ENCODE assay signal across 22 mouse cellular contexts in the genomic region with DNA sequence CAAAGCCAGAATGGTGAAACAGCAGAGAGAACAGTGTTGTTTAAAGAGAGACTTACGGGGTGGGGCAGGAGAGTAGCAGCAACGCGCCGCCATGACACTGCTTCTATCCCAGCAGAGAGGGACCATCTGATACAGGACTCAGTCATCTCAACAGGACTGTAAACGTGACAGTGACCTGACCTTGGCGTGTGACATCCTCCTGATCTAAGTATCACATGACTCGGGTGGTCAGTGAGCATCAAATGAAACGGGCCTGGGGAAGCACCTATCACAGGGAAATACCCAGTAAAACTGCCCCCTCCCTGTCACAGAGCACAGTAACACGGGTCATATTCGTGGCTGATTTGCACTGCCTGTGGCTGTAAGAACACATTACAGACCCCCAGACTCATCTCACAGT.
A peak's percentile ranks its signal among the peaks of the same experiment; 100 is the strongest.
DNase-seq lines count a peak whose midpoint lies in the region; ATAC-seq and TF ChIP-seq lines count a peak whose summit lies in the region.
"Had no signal": no experiment of that assay in that cellular context is flagged by ENCODE, and none has a peak within 500 bp of the region (broad histone marks: within the 10 kb centered on the region; RNA-seq: fewer than 3 reads in every experiment).

No protein-coding gene starts in this region.

- dilution Hi-C loops in CH12.LX (cut with MboI; ENCODE audit: extremely low pct_ligation_motif_present, extremely low pct_unique_long_range_greater_than_20kb, low sequenced_read_pairs) = no loop called here

- intact Hi-C loops in heart, adult 2 months (cut with DNase I) = no loop called here

- no peak overlapping the region for H3K4me3 ChIP-seq in embryonic facial prominence, embryonic 13.5 days
- no peak overlapping the region for H3K4me3 ChIP-seq in embryonic facial prominence, embryonic 10.5 days
- H3K4me3 ChIP-seq in heart, embryonic 10.5 days = no peak overlapping the region
- H3K4me3 ChIP-seq in heart, adult 2 months = no peak overlapping the region
- peak overlapping the region in 2 of 3 experiments; percentile 34 to 36 for H3K4me3 ChIP-seq in CH12.LX (replicated peaks in 1 of 3; ENCODE audit: low read depth in 2 of 3, low read length in 2 of 3, poor library complexity in 1 of 3)
- H3K4me3 ChIP-seq in midbrain, embryonic 14.5 days (replicated peaks; ENCODE audit: low read depth, low read length) = no peak overlapping the region
- H3K4me3 ChIP-seq: embryonic facial prominence, embryonic 12.5 days; embryonic facial prominence, embryonic 15.5 days; erythroblast, embryonic 14.5 days; forebrain, embryonic 10.5 days; forebrain, embryonic 12.5 days; forebrain, embryonic 15.5 days had no signal

- peaks cover 28% of the 10 kb centered on the region for H3K4me1 ChIP-seq in embryonic facial prominence, embryonic 13.5 days
- H3K4me1 ChIP-seq in embryonic facial prominence, embryonic 10.5 days = peaks cover 38% of the 10 kb centered on the region
- peaks cover 27% of the 10 kb centered on the region for H3K4me1 ChIP-seq in heart, embryonic 10.5 days
- no peaks in the 10 kb centered on the region; the same call in 1 of the 2 replicates for H3K4me1 ChIP-seq in heart, adult 2 months (ENCODE audit: control insufficient read depth, insufficient read depth, low read length)
- peaks cover 10 to 62% of the 10 kb centered on the region in 2 experiments for H3K4me1 ChIP-seq in CH12.LX (ENCODE audit: control insufficient read depth in 1 of 2, insufficient read depth in 2 of 2)
- peaks cover 23% of the 10 kb centered on the region for H3K4me1 ChIP-seq in midbrain, embryonic 14.5 days (ENCODE audit: control insufficient read depth, insufficient read depth, low read length)

- no peaks in the 10 kb centered on the region for H3K79me2 ChIP-seq in heart, adult 2 months (replicated peaks; ENCODE audit: control insufficient read depth, insufficient read depth, low read length)
- no peaks in the 10 kb centered on the region for H3K79me2 ChIP-seq in CH12.LX (replicated peaks; ENCODE audit: control insufficient read depth, extremely low read depth, insufficient read depth, poor library complexity, severe bottlenecking)

- H3K9ac ChIP-seq in embryonic facial prominence, embryonic 13.5 days = 0 out of 2 replicates have a peak overlapping the region, but pooled peaks have one; percentile 44
- H3K9ac ChIP-seq in heart, adult 2 months (ENCODE audit: low read depth, low read length) = no peak overlapping the region
- no peak overlapping the region for H3K9ac ChIP-seq in CH12.LX (ENCODE audit: insufficient read depth, low read depth)
- no peak overlapping the region for H3K9ac ChIP-seq in midbrain, embryonic 14.5 days (replicated peaks; ENCODE audit: low read length)
- H3K9ac ChIP-seq: embryonic facial prominence, embryonic 12.5 days; embryonic facial prominence, embryonic 15.5 days; forebrain, embryonic 12.5 days; forebrain, embryonic 15.5 days had no signal

- TF ChIP-seq RAD21 in CH12.LX (IDR thresholded peaks at IDR 0.05; ENCODE audit: low read depth, low read length) = no peak; the same call in 1 of the 2 replicates

- TF ChIP-seq CTCF in heart, adult 2 months (IDR thresholded peaks at IDR 0.05) = no peak
- no peak for TF ChIP-seq CTCF in CH12.LX (conservative IDR thresholded peaks at IDR 0.05 in 1 of 2, IDR thresholded peaks at IDR 0.05 in 1 of 2; ENCODE audit: low read depth in 2 of 2, low read length in 2 of 2)

- TF ChIP-seq POLR2A in heart, adult 2 months (IDR thresholded peaks at IDR 0.05; ENCODE audit: insufficient read depth, low read depth, low read length) = no peak
- no peak for TF ChIP-seq POLR2A in CH12.LX (IDR thresholded peaks at IDR 0.05; ENCODE audit: low read depth, low read length)

- H3K36me3 ChIP-seq in embryonic facial prominence, embryonic 13.5 days = no peaks in the 10 kb centered on the region
- no peaks in the 10 kb centered on the region for H3K36me3 ChIP-seq in embryonic facial prominence, embryonic 10.5 days (replicated peaks)
- no peaks in the 10 kb centered on the region for H3K36me3 ChIP-seq in heart, embryonic 10.5 days
- H3K36me3 ChIP-seq in heart, adult 2 months (ENCODE audit: control insufficient read depth, insufficient read depth, low read length) = no peaks in the 10 kb centered on the region
- H3K36me3 ChIP-seq in CH12.LX (replicated peaks in 1 of 2; ENCODE audit: control insufficient read depth in 1 of 2, insufficient read depth in 1 of 2, low read length in 1 of 2) = peaks cover 0 to 11% of the 10 kb centered on the region in 2 experiments
- no peaks in the 10 kb centered on the region for H3K36me3 ChIP-seq in midbrain, embryonic 14.5 days (ENCODE audit: control insufficient read depth, insufficient read depth, low read length)
- H3K36me3 ChIP-seq: embryonic facial prominence, embryonic 12.5 days; embryonic facial prominence, embryonic 15.5 days; forebrain, embryonic 10.5 days; forebrain, embryonic 12.5 days; forebrain, embryonic 15.5 days had no signal

- no peak for ATAC-seq in embryonic facial prominence, embryonic 13.5 days (ENCODE audit: insufficient number of reproducible peaks, insufficient read depth, low FRiP score, low TSS enrichment, low read depth)
- no peak for ATAC-seq in midbrain, embryonic 14.5 days (ENCODE audit: low FRiP score, low TSS enrichment)
- ATAC-seq: CD4-positive, CD25-positive, alpha-beta regulatory T cell, adult 4 months; forebrain, embryonic 15.5 days had no signal

- in situ Hi-C loops in CH12.LX (cut with MboI; ENCODE audit: low pct_ligation_motif_present, low pct_unique_long_range_greater_than_20kb, low sequenced_read_pairs) = no loop called here

- no peaks in the 10 kb centered on the region for H3K27me3 ChIP-seq in embryonic facial prominence, embryonic 13.5 days
- H3K27me3 ChIP-seq in embryonic facial prominence, embryonic 10.5 days (replicated peaks; ENCODE audit: low read depth, poor library complexity, severe bottlenecking) = no peaks in the 10 kb centered on the region
- H3K27me3 ChIP-seq in heart, embryonic 10.5 days (ENCODE audit: insufficient read depth, poor library complexity, severe bottlenecking) = no peaks in the 10 kb centered on the region
- no peaks in the 10 kb centered on the region for H3K27me3 ChIP-seq in heart, adult 2 months (ENCODE audit: control insufficient read depth, insufficient read depth, low read length)
- H3K27me3 ChIP-seq in CH12.LX (replicated peaks) = no peaks in the 10 kb centered on the region
- no peaks in the 10 kb centered on the region for H3K27me3 ChIP-seq in midbrain, embryonic 14.5 days (ENCODE audit: control insufficient read depth, insufficient read depth, low read length)
- H3K27me3 ChIP-seq: embryonic facial prominence, embryonic 12.5 days; embryonic facial prominence, embryonic 15.5 days; forebrain, embryonic 12.5 days; forebrain, embryonic 15.5 days had no signal

- no peak for DNase-seq in embryonic facial prominence, embryonic 10.5 days (ENCODE audit: low spot score)
- DNase-seq in heart, embryonic 10.5 days (ENCODE audit: low spot score) = no peak
- DNase-seq in heart, adult 2 months = no peak
- peak; percentile 77 for DNase-seq in CH12.LX (ENCODE audit: extremely low read depth)
- DNase-seq in midbrain, embryonic 14.5 days = no peak
- DNase-seq: adrenal gland, adult 2 months; adrenal gland, postnatal 25 days; B cell, adult 2 months; cerebellum, adult 11 months; cerebellum, adult 18-20 months; cerebellum, adult 8-10 months; cerebellum, adult 9-11 months; cerebellum, postnatal 14 days; cerebellum, postnatal 36 days had no signal

- H3K27ac ChIP-seq in embryonic facial prominence, embryonic 13.5 days = no peak overlapping the region
- H3K27ac ChIP-seq in embryonic facial prominence, embryonic 10.5 days (replicated peaks) = no peak overlapping the region
- H3K27ac ChIP-seq in heart, embryonic 10.5 days = peak overlapping the region; percentile 62; the same call in 1 of the 2 replicates
- H3K27ac ChIP-seq in heart, adult 2 months = no peak overlapping the region
- no peak overlapping the region for H3K27ac ChIP-seq in CH12.LX (ENCODE audit: insufficient read depth, low read depth)
- no peak overlapping the region for H3K27ac ChIP-seq in midbrain, embryonic 14.5 days (replicated peaks; ENCODE audit: low read depth, low read length)
- H3K27ac ChIP-seq: embryonic facial prominence, embryonic 12.5 days; embryonic facial prominence, embryonic 15.5 days; forebrain, embryonic 12.5 days had no signal

- WGBS in embryonic facial prominence, embryonic 13.5 days = 76% methylated on average over 10 of the region's 10 CpGs
- WGBS in embryonic facial prominence, embryonic 10.5 days = 85% methylated on average over 10 of the region's 10 CpGs
- WGBS in heart, embryonic 10.5 days = 78% methylated on average over 10 of the region's 10 CpGs
- WGBS in heart, adult 2 months = 85% methylated on average over 10 of the region's 10 CpGs
- WGBS in midbrain, embryonic 14.5 days = 89% methylated on average over 10 of the region's 10 CpGs

- no peak for TF ChIP-seq EP300 in heart, adult 2 months (IDR thresholded peaks at IDR 0.05; ENCODE audit: insufficient read depth, low read depth, low read length)
- TF ChIP-seq EP300 in CH12.LX (IDR thresholded peaks at IDR 0.05; ENCODE audit: low read length) = peak; percentile 27; the same call in 1 of the 2 replicates

- no peak overlapping the region for H3K4me2 ChIP-seq in embryonic facial prominence, embryonic 13.5 days
- H3K4me2 ChIP-seq in CH12.LX (ENCODE audit: insufficient read depth, low read depth, poor library complexity, severe bottlenecking) = peak overlapping the region; percentile 17
- no peak overlapping the region for H3K4me2 ChIP-seq in midbrain, embryonic 14.5 days (ENCODE audit: low read length)
- H3K4me2 ChIP-seq: embryonic facial prominence, embryonic 12.5 days; embryonic facial prominence, embryonic 15.5 days; forebrain, embryonic 12.5 days; forebrain, embryonic 15.5 days had no signal

- no peaks in the 10 kb centered on the region for H3K9me3 ChIP-seq in embryonic facial prominence, embryonic 13.5 days
- no peaks in the 10 kb centered on the region for H3K9me3 ChIP-seq in embryonic facial prominence, embryonic 10.5 days
- no peaks in the 10 kb centered on the region for H3K9me3 ChIP-seq in heart, embryonic 10.5 days
- no peaks in the 10 kb centered on the region for H3K9me3 ChIP-seq in CH12.LX (replicated peaks; ENCODE audit: low read length)
- H3K9me3 ChIP-seq in midbrain, embryonic 14.5 days (ENCODE audit: control insufficient read depth, low read length) = no peaks in the 10 kb centered on the region
- H3K9me3 ChIP-seq: embryonic facial prominence, embryonic 12.5 days; embryonic facial prominence, embryonic 15.5 days; forebrain, embryonic 10.5 days; forebrain, embryonic 12.5 days; forebrain, embryonic 15.5 days had no signal

TF ChIP-seq in CH12.LX, 34 proteins besides CTCF, POLR2A, EP300 and RAD21 (continues in another document):
- TF ChIP-seq CHD2 (IDR thresholded peaks at IDR 0.05; ENCODE audit: low read length) = no peak
- TF ChIP-seq ETS1 (conservative IDR thresholded peaks at IDR 0.05; ENCODE audit: low read depth, low read length) = peak; percentile 83
- peak; percentile 58; the same call in 1 of the 2 replicates for TF ChIP-seq RCOR1 (conservative IDR thresholded peaks at IDR 0.05; ENCODE audit: low read depth, low read length)
- TF ChIP-seq TCF12 (IDR thresholded peaks at IDR 0.05; ENCODE audit: low read depth, low read length) = peak; percentile 44; the same call in 1 of the 2 replicates
- no peak for TF ChIP-seq MXI1 (IDR thresholded peaks at IDR 0.05; ENCODE audit: low read depth, low read length)
- TF ChIP-seq IRF4 (IDR thresholded peaks at IDR 0.05; ENCODE audit: low read depth, low read length) = peak; percentile 53

Comparison
In these comparisons a context has a peak if more than half of its experiments do, and no peak if none do; other contexts are left out.
1. H3K4me3 ChIP-seq: peak in CH12.LX (2 of 3); none in embryonic facial prominence, embryonic 13.5 days (single experiment), embryonic facial prominence, embryonic 10.5 days (single experiment), heart, embryonic 10.5 days (single experiment), heart, adult 2 months (single experiment) and midbrain, embryonic 14.5 days (single experiment).